Mouse (Mus musculus) urinary bladder, postnatal 36 days (tissue): ENCODE measurements around the gene Gm773.
"Not testable (repeated sequence)": the region's sequence is repeated elsewhere in the genome, so short reads cannot be mapped to it uniquely, and the experiment has no call there.

ENCODE experiments used
- DNase-seq, 2 experiments: peaks; one replicate each; pipeline ENCODE4 v3.0.0; 2022; ENCODE audit warnings: low spot score in 2 of 2, mixed read lengths in 1 of 2

Gm773 gene

DNA sequence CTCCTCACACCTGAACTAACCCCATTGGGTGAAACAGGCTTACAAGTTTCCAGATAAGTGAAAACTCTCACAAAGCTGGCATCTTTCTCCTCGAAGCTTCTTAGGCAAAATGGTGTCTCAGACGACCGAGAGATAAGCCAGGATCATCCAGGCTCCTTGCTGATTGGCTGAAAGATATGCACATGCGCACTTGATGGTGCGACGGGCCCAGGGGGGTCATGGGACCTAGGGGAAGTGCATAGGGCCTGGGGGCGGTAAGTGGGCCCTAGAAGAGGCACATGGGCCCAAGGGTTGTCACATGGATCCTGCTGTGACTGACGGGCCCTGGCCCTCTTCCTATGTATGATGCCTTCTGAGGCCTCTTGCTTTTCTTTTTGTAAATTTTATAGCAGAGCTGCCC, at the start of gene Gm773:
Gene Gm773, minus strand, starts transcription at position 111 of the 400 bp plus-strand sequence.
- DNase-seq: no peak

- DNase-seq: not testable (repeated sequence)
Measured at GRCm38 (mm10) chrX:56186449-56186848, 26.2 kb downstream of the Gm773 start.

- no peak for DNase-seq
Measured at GRCm38 (mm10) chrX:56151396-56151795, 61.3 kb downstream of the Gm773 start.
